Mouse (Mus musculus) thymus, adult 2 months (tissue): ENCODE results near the gene Cnga2.

Source experiments
- CTCF ChIP-seq: fragments of 200-500 bp; IDR thresholded peaks from 2 replicates; pipeline ENCODE4 v1.5.1; 2012; ENCODE audit warnings: mild to moderate bottlenecking, control low read depth, low read length, moderate library complexity, borderline replicate concordance; ENCODE audit not compliant: control insufficient read depth, poor library complexity, insufficient read depth; ENCODE audit errors: extremely low read depth
- POLR2A ChIP-seq: fragments of 200-500 bp; IDR thresholded peaks from 2 replicates; pipeline ENCODE4 v1.6.1; 2012; ENCODE audit warnings: mild to moderate bottlenecking, low read length, control low read depth, moderate library complexity; ENCODE audit not compliant: control insufficient read depth, poor library complexity, insufficient read depth; ENCODE audit errors: extremely low read depth

DNA sequence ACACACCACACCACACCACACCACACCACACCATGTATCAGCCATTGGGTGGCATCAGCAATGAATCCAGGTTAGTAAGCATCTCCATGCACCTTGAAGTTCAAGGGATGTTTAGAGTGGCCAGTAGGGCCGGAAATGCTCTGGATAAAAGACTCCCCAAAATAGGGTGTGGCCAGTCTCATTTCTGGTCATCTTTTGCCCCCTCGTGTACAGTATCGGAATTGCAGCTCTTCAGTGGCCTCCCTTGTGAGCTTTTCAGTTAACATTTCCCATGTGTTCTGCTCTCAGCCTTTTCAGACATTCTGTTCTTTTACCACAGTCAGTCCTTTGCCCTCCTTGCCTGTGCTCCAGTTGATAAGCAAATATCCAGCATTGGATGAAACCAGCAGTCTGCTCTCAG, 45.0 kb upstream of the Cnga2 start:
- no peak for TF ChIP-seq CTCF
- no peak for TF ChIP-seq POLR2A
